Mouse (Mus musculus): ENCODE measurements around the gene Tmem131.

DNA sequence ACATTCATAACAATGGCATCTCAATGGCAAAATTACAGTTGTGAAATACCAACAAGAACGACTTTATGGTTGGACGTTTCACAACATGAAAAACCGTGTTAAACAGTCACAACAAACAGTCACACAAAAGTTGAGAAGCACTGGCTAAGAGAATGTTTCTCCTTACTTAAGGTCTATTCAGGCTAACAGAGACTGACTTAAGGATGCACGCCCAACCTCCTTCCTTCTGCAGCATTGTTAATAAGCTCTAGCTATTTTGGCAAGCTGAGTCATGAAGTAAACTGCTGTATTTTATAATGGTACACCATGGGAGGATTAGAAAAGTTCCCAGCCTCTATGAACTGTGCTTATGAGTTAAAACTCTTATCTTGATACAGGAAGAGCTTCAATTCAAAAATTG, 47.0 kb downstream of the Tmem131 start:
- TF ChIP-seq POLR2A (IDR thresholded peaks at IDR 0.05; ENCODE audit: borderline replicate concordance, extremely low read depth, low read depth, low read length) (no peak), CTCF (IDR thresholded peaks at IDR 0.05; ENCODE audit: insufficient read depth, low read length) (no peak)
